ENCODE assay signal across 14 mouse cellular contexts in genomic region chr5:141055596-141056343, GRCm38 (mm10). TPM values are rescaled to one million over a fixed set of nuclear protein-coding genes. Genes with fewer than 3 reads are reported as not detected.
A peak's percentile ranks its signal among the peaks of the same experiment; 100 is the strongest.
DNase-seq lines count a peak whose midpoint lies in the region; TF ChIP-seq lines count a peak whose summit lies in the region.
"Had no signal": no experiment of that assay in that cellular context is flagged by ENCODE, and none has a peak within 500 bp of the region (broad histone marks: within the 10 kb centered on the region; RNA-seq: fewer than 3 reads in every experiment).

No protein-coding gene starts in this region.

- no peak overlapping the region for H3K27ac ChIP-seq in MEL (ENCODE audit: control insufficient read depth, low read depth, low read length)
- H3K27ac ChIP-seq in small intestine, adult 2 months (ENCODE audit: insufficient read depth, low read depth, low read length) = peak overlapping the region; percentile 69
- H3K27ac ChIP-seq: heart, adult 2 months; liver, embryonic 15.5 days had no signal

- no peak overlapping the region for H3K9ac ChIP-seq in MEL (ENCODE audit: control insufficient read depth, low read depth, low read length, poor library complexity, severe bottlenecking)
- H3K9ac ChIP-seq: liver, embryonic 15.5 days had no signal

- DNase-seq in layer of hippocampus, adult 9-11 months = peak; percentile 54
- DNase-seq in layer of hippocampus, adult 9-10 months (ENCODE audit: low spot score) = no peak
- DNase-seq in MEL (ENCODE audit: low read depth, low spot score) = peak; percentile 25
- peak; percentile 4 for DNase-seq in forelimb bud, embryonic 11.5 days (ENCODE audit: low read depth, low spot score)
- DNase-seq in embryo, embryonic 11 days = no peak
- no peak for DNase-seq in urinary bladder, adult 18-20 months (ENCODE audit: low spot score in 2 of 2)
- no peak for DNase-seq in gastrocnemius, postnatal 10 days
- DNase-seq: heart, postnatal 14 days; right cerebral cortex, postnatal 4 days had no signal

- TF ChIP-seq RAD21 in MEL (IDR thresholded peaks at IDR 0.05; ENCODE audit: low read depth, low read length) = no peak

- H3K9me3 ChIP-seq in MEL (replicated peaks; ENCODE audit: insufficient read depth, low read length) = no peaks in the 10 kb centered on the region
- H3K9me3 ChIP-seq: liver, embryonic 15.5 days had no signal

- H3K79me2 ChIP-seq in MEL (ENCODE audit: control insufficient read depth, insufficient read depth, low read length, poor library complexity) = no peaks in the 10 kb centered on the region

- no peaks in the 10 kb centered on the region for H3K27me3 ChIP-seq in MEL (ENCODE audit: control insufficient read depth in 1 of 2, insufficient read depth in 2 of 2, low read length in 2 of 2)
- no peaks in the 10 kb centered on the region for H3K27me3 ChIP-seq in small intestine, adult 2 months (ENCODE audit: control insufficient read depth, insufficient read depth, low read length)
- H3K27me3 ChIP-seq: liver, embryonic 15.5 days had no signal

- no peak for TF ChIP-seq POLR2A in MEL (IDR thresholded peaks at IDR 0.05; ENCODE audit: control insufficient read depth in 1 of 2, insufficient read depth in 1 of 2, low read depth in 1 of 2, low read length in 2 of 2, poor library complexity in 1 of 2)
- no peak for TF ChIP-seq POLR2A in small intestine, adult 2 months (IDR thresholded peaks at IDR 0.05; ENCODE audit: low read depth, low read length)

- TF ChIP-seq CTCF in MEL (IDR thresholded peaks at IDR 0.05 in 2 of 3, conservative IDR thresholded peaks at IDR 0.05 in 1 of 3; ENCODE audit: control insufficient read depth in 1 of 3, insufficient read depth in 1 of 3, low read depth in 2 of 3, low read length in 3 of 3, poor library complexity in 1 of 3, severe bottlenecking in 1 of 3) = no peak
- TF ChIP-seq CTCF in small intestine, adult 2 months (IDR thresholded peaks at IDR 0.05; ENCODE audit: extremely low read depth, insufficient read length, insufficient replicate concordance, low read depth, low read length) = no peak

- TF ChIP-seq EP300 in MEL (IDR thresholded peaks at IDR 0.05; ENCODE audit: low read depth in 1 of 2, low read length in 2 of 2) = no peak

- H3K36me3 ChIP-seq in MEL (ENCODE audit: control insufficient read depth in 1 of 2, insufficient read depth in 2 of 2, low read length in 2 of 2) = no peaks in the 10 kb centered on the region
- no peaks in the 10 kb centered on the region for H3K36me3 ChIP-seq in small intestine, adult 2 months (ENCODE audit: control insufficient read depth, insufficient read depth, low read length)
- H3K36me3 ChIP-seq: G1E; liver, embryonic 15.5 days had no signal

- 65% methylated on average over 10 of the region's 10 CpGs for WGBS in small intestine, adult 2 months

- H3K4me1 ChIP-seq in MEL (ENCODE audit: control insufficient read depth in 1 of 2, insufficient read depth in 2 of 2, low read length in 2 of 2) = no peaks in the 10 kb centered on the region
- no peaks in the 10 kb centered on the region; the same call in 1 of the 2 replicates for H3K4me1 ChIP-seq in small intestine, adult 2 months (ENCODE audit: control insufficient read depth, insufficient read depth, insufficient read length, low read length)

- H3K4me3 ChIP-seq in MEL (ENCODE audit: control insufficient read depth in 1 of 2, insufficient read depth in 1 of 2, low read depth in 2 of 2, low read length in 2 of 2) = no peak overlapping the region
- H3K4me3 ChIP-seq in small intestine, adult 2 months (ENCODE audit: low read depth, low read length) = no peak overlapping the region
- H3K4me3 ChIP-seq: heart, adult 2 months; liver, embryonic 15.5 days had no signal

TF ChIP-seq in MEL, 35 proteins besides CTCF, POLR2A, EP300 and RAD21:
- TF ChIP-seq NRF1 (IDR thresholded peaks at IDR 0.05; ENCODE audit: insufficient read depth, low read depth, low read length, poor library complexity, severe bottlenecking) = no peak
- TF ChIP-seq MYC (IDR thresholded peaks at IDR 0.05; ENCODE audit: low read depth, low read length) = no peak
- TF ChIP-seq TBP (IDR thresholded peaks at IDR 0.05; ENCODE audit: low read depth, low read length) = no peak
- TF ChIP-seq RCOR1 (IDR thresholded peaks at IDR 0.05; ENCODE audit: low read depth, low read length) = no peak
- TF ChIP-seq GATA1 (IDR thresholded peaks at IDR 0.05; ENCODE audit: low read depth, low read length) = no peak
- TF ChIP-seq ZC3H11A (IDR thresholded peaks at IDR 0.05; ENCODE audit: low read depth, low read length) = no peak
- peak; percentile 86 for TF ChIP-seq ZNF384 (IDR thresholded peaks at IDR 0.05; ENCODE audit: low read depth, low read length)
- TF ChIP-seq CHD2 (IDR thresholded peaks at IDR 0.05; ENCODE audit: low read length) = no peak
- no peak for TF ChIP-seq ELF1 (IDR thresholded peaks at IDR 0.05; ENCODE audit: low read depth, low read length)
- no peak for TF ChIP-seq GABPA (IDR thresholded peaks at IDR 0.05; ENCODE audit: low read depth, low read length)
- TF ChIP-seq MXI1 (IDR thresholded peaks at IDR 0.05; ENCODE audit: low read depth, low read length) = no peak
- peak; percentile 57; the same call in 1 of the 2 replicates for TF ChIP-seq MEF2A (IDR thresholded peaks at IDR 0.05; ENCODE audit: extremely low read depth, insufficient replicate concordance, low read depth, low read length, poor library complexity, severe bottlenecking)
TF ChIP-seq in MEL: peak in this region for 2.

RNA-seq across cellular contexts. Expression of gene Card11, which starts 55.4 kb away (rescaled TPM):
- not detected in 2 replicates for total RNA-seq in MEL (2012; rRNA removed)
- not detected for polyA plus RNA-seq in MEL (2012; ENCODE audit: insufficient read depth in 1 of 2, insufficient read length in 2 of 2, low read depth in 1 of 2, low replicate concordance in 2 of 2, missing spikeins in 1 of 2)
- polyA plus RNA-seq in small intestine, adult 2 months (2012; rRNA removed) = 9.3 and 17.1 TPM in 2 replicates
- under 1 TPM; 0.25 to 0.26 TPM for total RNA-seq in gastrocnemius, postnatal 10 days (2021)
- total RNA-seq: G1E had no signal
- polyA plus RNA-seq: C2C12, G1E had no signal

Comparison
In these comparisons a context has a peak if more than half of its experiments do, and no peak if none do; other contexts are left out.
1. DNase-seq: peak in layer of hippocampus, adult 9-11 months (single experiment), MEL (single experiment) and forelimb bud, embryonic 11.5 days (single experiment); none in layer of hippocampus, adult 9-10 months (single experiment), embryo, embryonic 11 days (single experiment), urinary bladder, adult 18-20 months (0 of 2) and gastrocnemius, postnatal 10 days (single experiment).